Mouse (Mus musculus) lung, adult 2 months (tissue): ENCODE results near the gene Bcar1. TPM values are rescaled to one million over a fixed set of nuclear protein-coding genes. Genes with fewer than 3 reads are reported as not detected.

ENCODE experiments used
- DNase-seq: peaks from one replicate; pipeline ENCODE4 v3.0.0; 2022
- H3K4me1 ChIP-seq: fragments of 200-500 bp; 2 replicates; pipeline ENCODE4 v1.6.1; 2011; ENCODE audit warnings: low read length; ENCODE audit not compliant: control insufficient read depth, insufficient read depth
- H3K4me3 ChIP-seq: fragments of 200-500 bp; replicated peaks from 2 replicates; pipeline ENCODE3; 2011; ENCODE audit warnings: low read depth, mild to moderate bottlenecking, control low read depth, low read length; ENCODE audit errors: extremely low read depth
- CTCF ChIP-seq: fragments of 200-500 bp; IDR thresholded peaks from 2 replicates; pipeline ENCODE4 v1.5.1; 2011; ENCODE audit warnings: mild to moderate bottlenecking, low read length, control low read depth; ENCODE audit not compliant: insufficient read depth
- POLR2A ChIP-seq: fragments of 200-500 bp; IDR thresholded peaks from 2 replicates; pipeline ENCODE4 v1.6.1; 2011; ENCODE audit warnings: low read depth, mild to moderate bottlenecking, control low read depth, low read length, borderline replicate concordance; ENCODE audit errors: extremely low read depth
- WGBS: fragments of 180-500 bp; shearing (Covaris S2); methylation state at CpG from one replicate; pipeline ENCODE4 v1.1.7; 2018; 5-methylcytosine and 5-hydroxymethylcytosine counted together
- polyA plus RNA-seq: library from polyadenylated mRNA; depleted of rRNA; stranded (reverse); fragments of >200 nt; gene quantifications from 2 replicates; pipeline ENCODE4 v1.2.3, GENCODE M21; 2012

Gene Bcar1
- polyA plus RNA-seq, 1 experiment = 81.4 TPM

DNA sequence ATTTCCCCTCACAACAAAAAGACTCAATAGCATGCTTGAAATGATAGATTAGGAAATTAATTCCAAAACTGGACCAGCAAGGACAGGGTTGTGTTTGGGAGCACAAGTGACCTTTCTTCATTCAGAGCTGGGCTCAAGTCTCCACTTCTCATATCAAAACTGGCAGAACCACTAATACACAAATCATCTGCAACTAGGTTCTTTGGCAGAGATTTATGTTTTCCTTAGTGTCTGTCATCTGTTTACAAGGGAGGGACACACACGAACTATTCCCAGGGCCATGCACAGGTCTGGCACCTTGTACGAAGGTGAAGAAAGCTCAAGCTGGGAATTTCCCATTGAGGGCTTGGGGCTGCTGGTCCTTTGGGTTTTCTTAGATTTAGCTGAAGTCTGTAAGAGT is 38.6 kb upstream of the Bcar1 start:
- TF ChIP-seq CTCF (no peak), POLR2A (no peak)
- WGBS = 56% methylated on average over 2 of the region's 2 CpGs
- H3K4me1 ChIP-seq = no peaks in the 10 kb centered on the region
- no peak overlapping the region for H3K4me3 ChIP-seq
- no peak for DNase-seq

DNA sequence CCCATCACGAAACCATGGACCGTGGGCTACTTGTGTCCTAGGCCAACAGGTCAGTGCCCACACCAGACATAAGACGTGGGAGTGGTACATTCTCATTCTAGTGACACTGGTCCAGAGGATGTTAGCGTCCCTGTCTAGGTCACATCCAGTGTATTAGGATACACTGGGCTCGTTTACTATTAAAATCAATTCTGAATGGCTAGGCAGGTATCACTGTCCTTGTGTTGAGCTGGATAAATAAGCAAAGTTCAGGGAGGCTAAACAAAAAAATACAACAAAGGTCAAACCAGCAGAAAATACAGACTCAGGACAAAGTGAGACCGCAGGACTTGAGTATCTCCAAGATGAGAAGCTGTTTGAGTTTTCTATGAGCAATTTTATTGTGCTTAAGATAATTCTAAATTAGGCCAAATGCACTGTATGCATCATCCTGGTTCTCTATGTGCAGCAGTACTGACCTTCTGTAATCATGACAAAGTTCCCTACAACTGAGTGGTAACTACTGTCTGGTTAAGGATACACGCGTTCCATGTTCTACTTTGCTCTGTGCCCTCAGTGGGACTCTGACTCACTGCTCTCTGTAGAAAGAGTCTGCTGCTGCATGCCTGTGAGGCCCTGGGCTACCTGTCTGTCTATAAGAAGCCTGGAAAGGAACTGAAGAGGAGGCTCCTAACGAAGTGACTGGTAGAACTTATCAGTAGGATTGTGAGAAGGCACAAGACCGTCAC is 37.3 kb upstream of the Bcar1 start:
- Histone ChIP-seq H3K4me3 (no peak overlapping the region), H3K4me1 (no peaks in the 10 kb centered on the region)
- no peak for DNase-seq
- no peak for TF ChIP-seq CTCF
- no peak for TF ChIP-seq POLR2A
- 96% methylated on average over 10 of the region's 10 CpGs for WGBS

DNA sequence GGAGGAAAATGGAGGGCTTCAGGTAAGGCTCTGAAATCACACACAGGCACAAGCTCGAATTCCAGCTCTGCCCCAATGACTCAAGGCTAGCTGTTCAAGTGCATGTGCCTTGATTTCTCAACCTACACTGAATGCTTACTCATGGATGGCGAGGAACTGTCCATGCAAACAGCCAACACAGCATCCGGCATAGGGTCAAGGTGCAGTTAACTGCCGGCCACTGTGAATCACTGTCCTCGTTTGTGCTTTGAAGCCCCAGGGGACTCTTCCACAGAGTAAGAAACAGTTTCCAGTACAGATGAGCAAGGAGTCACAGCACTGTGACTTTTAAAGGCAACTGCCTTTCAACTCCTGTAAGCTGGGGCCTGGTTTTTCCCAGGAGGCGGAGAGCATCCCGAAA is 36.1 kb upstream of the Bcar1 start:
- WGBS = 81% methylated on average over 7 of the region's 7 CpGs
- H3K4me1 ChIP-seq = no peaks in the 10 kb centered on the region
- H3K4me3 ChIP-seq = no peak overlapping the region
- no peak for DNase-seq
- TF ChIP-seq POLR2A (no peak), CTCF (no peak)

DNA sequence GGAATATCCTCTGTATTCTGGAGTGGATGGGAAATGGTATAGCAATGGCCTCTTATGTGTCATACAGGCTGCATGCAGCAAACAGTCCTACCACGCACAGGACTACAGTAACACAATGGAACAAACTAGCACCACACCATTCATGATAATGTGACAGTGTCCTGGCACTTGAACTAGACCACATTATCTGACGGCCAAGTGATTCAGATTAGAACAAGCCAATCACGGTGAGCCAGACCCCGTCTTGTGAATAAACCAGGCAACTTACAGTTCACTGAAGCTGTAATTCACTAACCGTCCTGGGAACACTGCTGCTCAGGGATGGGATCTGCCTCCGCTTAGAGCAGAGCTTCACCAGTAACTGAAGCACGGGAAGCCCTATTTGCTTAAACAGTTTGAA is 35.2 kb upstream of the Bcar1 start:
- TF ChIP-seq CTCF (no peak), POLR2A (no peak)
- DNase-seq = no peak
- WGBS = 79% methylated on average over 7 of the region's 7 CpGs

DNA sequence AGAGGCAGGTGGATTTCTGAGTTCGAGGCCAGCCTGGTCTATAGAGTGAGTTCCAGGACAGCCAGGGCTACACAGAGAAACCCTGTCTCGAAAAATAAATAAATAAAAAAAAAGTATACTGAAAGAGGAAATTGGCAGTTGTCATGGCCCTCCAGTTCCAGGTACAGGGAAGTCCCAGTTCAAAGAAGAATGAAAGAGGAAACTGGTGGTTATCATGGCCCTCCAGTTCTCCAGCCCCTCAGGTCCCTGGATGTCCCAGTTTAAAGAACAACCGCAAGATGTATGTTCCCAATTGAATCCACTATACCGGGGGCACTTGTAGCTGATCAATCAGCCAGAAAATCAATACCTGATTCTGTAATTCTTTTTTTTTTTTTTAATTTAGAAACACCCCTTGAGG is 32.9 kb upstream of the Bcar1 start:
- WGBS = 85% methylated on average over 4 of the region's 4 CpGs
- no peaks in the 10 kb centered on the region for H3K4me1 ChIP-seq
- no peak for DNase-seq
- TF ChIP-seq POLR2A = no peak
- no peak for TF ChIP-seq CTCF
- no peak overlapping the region for H3K4me3 ChIP-seq

More for the DNA sequence above, 35.2 kb upstream of the Bcar1 start:
- no peak overlapping the region for H3K4me3 ChIP-seq
- H3K4me1 ChIP-seq = no peaks in the 10 kb centered on the region

DNA sequence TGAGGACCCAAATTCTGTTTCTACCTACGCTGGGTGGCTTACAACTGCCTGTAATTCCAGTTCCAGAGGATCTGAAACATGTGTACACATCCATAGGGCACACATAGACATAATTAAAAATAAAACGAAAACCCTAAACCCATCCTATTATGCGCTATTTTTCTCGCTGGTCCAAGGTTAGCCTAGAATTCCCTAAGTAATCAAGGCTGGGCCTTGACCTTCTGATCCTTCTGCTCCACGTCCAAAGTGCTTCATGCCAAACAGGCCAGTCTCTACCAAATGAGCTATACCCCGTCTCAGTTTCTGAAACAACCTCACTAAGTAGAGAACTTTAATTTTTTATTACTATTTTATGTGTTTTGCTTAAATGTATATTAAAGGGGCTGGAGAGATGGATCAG is 32.2 kb upstream of the Bcar1 start:
- H3K4me1 ChIP-seq = no peaks in the 10 kb centered on the region
- no peak for TF ChIP-seq CTCF
- no peak for TF ChIP-seq POLR2A
- no peak for DNase-seq
- no peak overlapping the region for H3K4me3 ChIP-seq
- WGBS = 93% methylated on average over 6 of the region's 6 CpGs

DNA sequence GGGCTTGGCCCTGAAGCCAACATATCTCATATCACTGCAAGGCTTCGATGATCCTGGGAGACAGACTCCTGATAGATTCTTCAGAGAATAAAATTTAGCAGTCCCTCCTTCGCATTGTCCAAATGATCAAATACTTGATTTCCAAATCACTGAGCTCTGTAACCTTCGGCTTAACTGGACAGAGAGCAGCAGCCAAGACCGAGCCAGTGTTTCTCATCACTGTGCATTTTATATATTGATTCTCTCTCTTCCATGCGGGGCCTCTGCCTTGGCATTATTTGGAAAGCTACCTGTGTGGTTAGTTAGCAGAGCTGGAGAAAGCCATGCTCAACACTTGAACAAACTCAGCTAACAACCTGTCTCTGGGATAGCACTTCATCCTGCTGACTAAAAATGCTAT is 29.9 kb upstream of the Bcar1 start:
- TF ChIP-seq CTCF (no peak), POLR2A (no peak)
- Histone ChIP-seq H3K4me1 (no peaks in the 10 kb centered on the region), H3K4me3 (no peak overlapping the region)
- DNase-seq = no peak
- 92% methylated on average over 5 of the region's 5 CpGs for WGBS

DNA sequence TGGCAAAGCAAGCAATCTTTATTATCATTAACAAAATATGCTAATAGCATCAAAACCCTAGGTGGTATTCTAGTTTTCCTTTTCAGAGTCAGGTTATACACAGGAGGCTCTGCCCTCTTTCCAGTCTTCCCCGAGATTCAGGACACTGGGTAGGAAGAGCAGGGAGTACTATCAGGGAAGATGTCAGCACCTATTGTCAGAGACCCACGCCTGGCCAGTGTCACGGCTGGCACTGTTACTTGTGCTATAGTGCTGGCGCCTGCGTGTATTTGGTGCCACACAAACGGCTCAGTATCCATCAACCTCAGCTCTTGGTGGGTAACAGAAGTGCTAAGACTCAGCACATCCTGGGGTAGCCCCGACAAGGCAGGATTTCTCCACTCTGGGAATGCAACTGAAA is 29.4 kb upstream of the Bcar1 start:
- H3K4me3 ChIP-seq = no peak overlapping the region
- H3K4me1 ChIP-seq = no peaks in the 10 kb centered on the region
- 86% methylated on average over 7 of the region's 7 CpGs for WGBS
- no peak for TF ChIP-seq POLR2A
- TF ChIP-seq CTCF = no peak
- no peak for DNase-seq

DNA sequence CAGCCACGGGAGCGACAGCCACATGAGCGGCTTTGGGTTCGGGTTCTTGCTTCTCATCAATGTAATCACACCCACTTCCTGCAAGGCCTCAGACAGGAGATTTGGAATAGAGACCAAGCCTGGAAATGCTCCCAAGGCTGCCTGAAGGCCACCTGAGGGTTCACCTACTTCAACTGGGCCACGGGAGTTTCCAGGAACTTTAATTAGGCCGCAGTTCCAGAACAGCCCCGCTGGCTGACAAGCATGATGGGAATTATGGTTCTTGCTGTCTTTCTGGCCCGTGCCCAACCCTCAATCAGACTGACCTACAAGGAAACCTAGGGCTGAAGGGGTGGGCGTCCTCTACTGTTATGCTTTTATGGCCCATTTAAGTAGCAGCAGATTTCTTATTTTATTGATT is 28.5 kb upstream of the Bcar1 start:
- Histone ChIP-seq H3K4me3 (no peak overlapping the region), H3K4me1 (no peaks in the 10 kb centered on the region)
- no peak for DNase-seq
- WGBS = 78% methylated on average over 9 of the region's 9 CpGs
- TF ChIP-seq POLR2A (no peak), CTCF (no peak)

DNA sequence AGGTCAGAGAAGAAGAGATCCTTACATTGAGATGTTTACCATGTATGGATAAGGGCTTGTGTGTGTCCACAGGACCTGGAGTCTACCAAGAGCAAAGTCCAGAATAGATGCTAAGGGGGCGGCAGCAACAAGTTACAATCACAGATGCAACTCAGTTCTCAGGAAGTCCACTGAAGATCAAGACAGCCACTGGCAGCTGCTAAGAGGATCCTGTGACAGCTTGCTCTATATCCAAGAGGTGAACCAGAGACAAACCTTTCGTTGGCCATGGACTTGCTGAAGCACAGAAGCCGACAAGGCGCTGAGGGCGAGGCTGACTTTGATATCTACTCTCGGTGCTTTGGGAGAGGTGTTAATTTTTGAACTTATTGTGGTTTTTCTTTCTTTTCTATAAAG is 28.0 kb upstream of the Bcar1 start:
- H3K4me3 ChIP-seq = no peak overlapping the region
- WGBS = 85% methylated on average over 6 of the region's 6 CpGs
- no peak for TF ChIP-seq POLR2A
- TF ChIP-seq CTCF = no peak
- no peak for DNase-seq
- H3K4me1 ChIP-seq = no peaks in the 10 kb centered on the region
